In genomic region chr3:90475151-90475830, GRCm38 (mm10) we compare ENCODE assay signal across 8 mouse cellular contexts. TPM values are rescaled to one million over a fixed set of nuclear protein-coding genes. Genes with fewer than 3 reads are reported as not detected.
A peak's percentile ranks its signal among the peaks of the same experiment; 100 is the strongest.
DNase-seq lines count a peak whose midpoint lies in the region; ATAC-seq and TF ChIP-seq lines count a peak whose summit lies in the region.

No protein-coding gene starts in this region.

- peaks cover 31% of the 10 kb centered on the region for H3K36me3 ChIP-seq in hindbrain, embryonic 14.5 days (replicated peaks; ENCODE audit: control insufficient read depth, insufficient read depth)
- peaks cover 24% of the 10 kb centered on the region for H3K36me3 ChIP-seq in midbrain, embryonic 14.5 days (ENCODE audit: control insufficient read depth, insufficient read depth, low read length)

- peaks cover 12% of the 10 kb centered on the region for H3K4me1 ChIP-seq in hindbrain, embryonic 14.5 days (replicated peaks; ENCODE audit: control insufficient read depth, insufficient read depth, low read length)
- H3K4me1 ChIP-seq in midbrain, embryonic 14.5 days (ENCODE audit: control insufficient read depth, insufficient read depth, low read length), result peaks cover 10% of the 10 kb centered on the region

- peak; percentile 36 for ATAC-seq in hindbrain, embryonic 14.5 days (ENCODE audit: low FRiP score)
- ATAC-seq in midbrain, embryonic 14.5 days (ENCODE audit: low FRiP score, low TSS enrichment), result peak; percentile 28

- peak overlapping the region; percentile 56 for H3K4me3 ChIP-seq in layer of hippocampus, adult 2 months
- H3K4me3 ChIP-seq in hindbrain, embryonic 14.5 days (replicated peaks; ENCODE audit: low read length), result peak overlapping the region; percentile 29
- H3K4me3 ChIP-seq in midbrain, embryonic 14.5 days (replicated peaks; ENCODE audit: low read depth, low read length), result peak overlapping the region; percentile 30

- DNase-seq in layer of hippocampus, adult 2 months (ENCODE audit: low spot score in 2 of 2), result no peak
- DNase-seq in layer of hippocampus, adult 9-10 months (ENCODE audit: low spot score), result no peak
- DNase-seq in cerebellum, adult 8-10 months, result peak; percentile 39
- no peak for DNase-seq in hindbrain, embryonic 14.5 days (ENCODE audit: low spot score)
- DNase-seq in midbrain, embryonic 14.5 days, result no peak
- no peak for DNase-seq in ovary, postnatal 14 days (ENCODE audit: low spot score)
- no peak for DNase-seq in layer of hippocampus, adult 8-10 months (ENCODE audit: low spot score in 2 of 2)
- no peak for DNase-seq in frontal cortex, postnatal 25 days (ENCODE audit: low spot score in 2 of 2)

- H3K27me3 ChIP-seq in hindbrain, embryonic 14.5 days (ENCODE audit: control insufficient read depth, insufficient read depth, low read length), result no peaks in the 10 kb centered on the region
- H3K27me3 ChIP-seq in midbrain, embryonic 14.5 days (ENCODE audit: control insufficient read depth, insufficient read depth, low read length), result no peaks in the 10 kb centered on the region

- H3K9ac ChIP-seq in hindbrain, embryonic 14.5 days, result no peak overlapping the region
- H3K9ac ChIP-seq in midbrain, embryonic 14.5 days (replicated peaks; ENCODE audit: low read length), result no peak overlapping the region

- TF ChIP-seq CTCF in layer of hippocampus, adult 2 months (conservative IDR thresholded peaks at IDR 0.05), result no peak

- H3K4me2 ChIP-seq in hindbrain, embryonic 14.5 days (replicated peaks), result peak overlapping the region; percentile 43
- H3K4me2 ChIP-seq in midbrain, embryonic 14.5 days (ENCODE audit: low read length), result peak overlapping the region; percentile 42

- no peaks in the 10 kb centered on the region for H3K9me3 ChIP-seq in hindbrain, embryonic 14.5 days (ENCODE audit: control insufficient read depth, low read length)
- no peaks in the 10 kb centered on the region for H3K9me3 ChIP-seq in midbrain, embryonic 14.5 days (ENCODE audit: control insufficient read depth, low read length)

- H3K27ac ChIP-seq in layer of hippocampus, adult 2 months, result 0 out of 2 replicates have a peak overlapping the region, but pooled peaks have one; percentile 24
- no peak overlapping the region for H3K27ac ChIP-seq in hindbrain, embryonic 14.5 days
- no peak overlapping the region for H3K27ac ChIP-seq in midbrain, embryonic 14.5 days (replicated peaks; ENCODE audit: low read depth, low read length)

- WGBS in hindbrain, embryonic 14.5 days, result 44% methylated on average over 15 of the region's 16 CpGs
- WGBS in midbrain, embryonic 14.5 days, result 42% methylated on average over 15 of the region's 16 CpGs

RNA-seq across cellular contexts. Expression of gene Ilf2, which starts 0.6 kb away (rescaled TPM):
- total RNA-seq in layer of hippocampus, adult 2 months (2021), result 10 to 100 TPM; 85.4 to 88.0 TPM
- polyA plus RNA-seq in hindbrain, embryonic 14.5 days (2014; fragmentation: Nextera tagmentation; extraction: Ambion mirVana), result 228 and 235 TPM in 2 replicates
- 271 and 282 TPM in 2 replicates for polyA plus RNA-seq in midbrain, embryonic 14.5 days (2014; fragmentation: Nextera tagmentation; extraction: Ambion mirVana)
- 10 to 100 TPM; 84.2 to 89.7 (median 87.4) TPM for total RNA-seq in layer of hippocampus, adult 8-10 months (2022)

RNA-seq across cellular contexts. Expression of gene Npr1, which starts 9.6 kb away (rescaled TPM):
- total RNA-seq in layer of hippocampus, adult 2 months (2021), result 1 to 10 TPM; 6.5 to 7.4 TPM
- polyA plus RNA-seq in hindbrain, embryonic 14.5 days (2014; fragmentation: Nextera tagmentation; extraction: Ambion mirVana), result 2.8 and 4.0 TPM in 2 replicates
- 0.65 and 2.3 TPM in 2 replicates for polyA plus RNA-seq in midbrain, embryonic 14.5 days (2014; fragmentation: Nextera tagmentation; extraction: Ambion mirVana)
- total RNA-seq in layer of hippocampus, adult 8-10 months (2022), result 1 to 10 TPM; 5.1 to 6.7 (median 5.8) TPM

RNA-seq across cellular contexts. Expression of gene Snapin, which starts 15.5 kb away (rescaled TPM):
- 10 to 100 TPM; 53.4 to 54.5 TPM for total RNA-seq in layer of hippocampus, adult 2 months (2021)
- polyA plus RNA-seq in hindbrain, embryonic 14.5 days (2014; fragmentation: Nextera tagmentation; extraction: Ambion mirVana), result 86.8 and 94.0 TPM in 2 replicates
- polyA plus RNA-seq in midbrain, embryonic 14.5 days (2014; fragmentation: Nextera tagmentation; extraction: Ambion mirVana), result 89.7 and 92.8 TPM in 2 replicates
- total RNA-seq in layer of hippocampus, adult 8-10 months (2022), result 10 to 100 TPM; 54.7 to 68.9 (median 63.0) TPM

RNA-seq across cellular contexts. Expression of gene Chtop, which starts 34.0 kb away (rescaled TPM):
- total RNA-seq in layer of hippocampus, adult 2 months (2021), result 100 to 1,000 TPM; 152 to 153 TPM
- 122 and 126 TPM in 2 replicates for polyA plus RNA-seq in hindbrain, embryonic 14.5 days (2014; fragmentation: Nextera tagmentation; extraction: Ambion mirVana)
- polyA plus RNA-seq in midbrain, embryonic 14.5 days (2014; fragmentation: Nextera tagmentation; extraction: Ambion mirVana), result 135 and 145 TPM in 2 replicates
- total RNA-seq in layer of hippocampus, adult 8-10 months (2022), result 100 to 1,000 TPM; 146 to 155 (median 153) TPM

RNA-seq across cellular contexts. Expression of gene S100a1, which starts 38.9 kb away (rescaled TPM):
- total RNA-seq in layer of hippocampus, adult 2 months (2021), result 10 to 100 TPM; 89.9 to 92.1 TPM
- polyA plus RNA-seq in hindbrain, embryonic 14.5 days (2014; fragmentation: Nextera tagmentation; extraction: Ambion mirVana), result 19.8 TPM in 2 replicates
- polyA plus RNA-seq in midbrain, embryonic 14.5 days (2014; fragmentation: Nextera tagmentation; extraction: Ambion mirVana), result 8.2 and 8.3 TPM in 2 replicates
- total RNA-seq in layer of hippocampus, adult 8-10 months (2022), result 100 to 1,000 TPM in 2 of 4 experiments, 10 to 100 TPM in 2; 87.1 to 154 (median 123) TPM
